Mouse (Mus musculus) left cerebral cortex, adult 2 months (tissue): ENCODE measurements around the gene Dcaf11. TPM values are rescaled to one million over a fixed set of nuclear protein-coding genes. Genes with fewer than 3 reads are reported as not detected.

Experiments
- DNase-seq, 2 experiments: peaks; one replicate each; pipeline ENCODE4 v3.0.0; 2021 to 2022; ENCODE audit warnings: low spot score in 2 of 2, mixed read lengths in 1 of 2; ENCODE audit errors: extremely low spot score in 1 of 2
- H3K27ac ChIP-seq: fragments of 200-600 bp; 2 replicates; pipeline ENCODE4 v1.8.1; 2022
- H3K4me3 ChIP-seq: fragments of 200-600 bp; 2 replicates; pipeline ENCODE4 v1.8.1; 2022
- CTCF ChIP-seq: fragments of 200-600 bp; IDR thresholded peaks from 2 replicates; pipeline ENCODE4 v1.8.1; 2022; ENCODE audit warnings: antibody characterized with exemption, mild to moderate bottlenecking, moderate library complexity
- intact Hi-C: fragments of 180-260 bp; cut with DNase I; formaldehyde crosslinking; loops from one replicate; pipeline ENCODE4 v1.15.1; 2025
- total RNA-seq, 2 experiments: library from RNA; stranded (reverse); gene quantifications; 2 replicates each; pipeline ENCODE4 v1.2.3; 2021

The Dcaf11 gene
- total RNA-seq, 2 experiments from 2014 or later = 76.8 to 80.8 TPM

DNA sequence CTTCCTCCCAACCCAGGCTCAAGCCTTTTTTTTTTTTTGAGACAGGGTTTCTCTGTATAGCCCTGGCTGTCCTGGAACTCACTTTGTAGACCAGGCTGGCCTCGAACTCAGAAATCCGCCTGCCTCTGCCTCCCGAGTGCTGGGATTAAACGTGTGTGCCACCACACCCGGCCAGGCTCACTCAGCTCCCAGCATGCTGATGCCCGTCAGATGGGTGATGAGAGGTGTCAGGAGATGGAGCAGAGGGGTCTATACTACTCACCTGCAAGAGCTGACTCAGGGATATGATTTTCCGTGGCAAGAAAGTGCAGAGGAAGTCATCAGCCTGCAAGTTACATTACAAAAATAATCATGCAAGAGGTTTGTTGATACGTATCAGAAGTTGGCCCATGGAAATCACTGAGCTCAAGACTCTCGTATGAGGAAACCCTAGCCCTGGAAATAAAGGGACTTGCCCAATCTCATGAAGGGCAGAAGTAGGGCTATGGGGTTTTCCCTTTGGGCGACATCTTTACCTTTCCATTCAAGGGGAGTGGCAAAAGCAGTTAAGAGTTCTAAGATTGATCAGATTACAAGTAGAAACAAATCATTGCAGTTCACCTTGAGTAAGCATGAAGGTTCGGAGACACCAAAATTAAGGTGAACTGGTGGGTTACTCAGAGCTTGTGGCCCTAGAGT is 30.1 kb downstream of the Dcaf11 start:
- H3K4me3 ChIP-seq = peak overlapping the region; percentile 91
- intact Hi-C loops = no loop called here
- DNase-seq = no peak
- TF ChIP-seq CTCF = no peak
- H3K27ac ChIP-seq = peak overlapping the region; percentile 73

DNA sequence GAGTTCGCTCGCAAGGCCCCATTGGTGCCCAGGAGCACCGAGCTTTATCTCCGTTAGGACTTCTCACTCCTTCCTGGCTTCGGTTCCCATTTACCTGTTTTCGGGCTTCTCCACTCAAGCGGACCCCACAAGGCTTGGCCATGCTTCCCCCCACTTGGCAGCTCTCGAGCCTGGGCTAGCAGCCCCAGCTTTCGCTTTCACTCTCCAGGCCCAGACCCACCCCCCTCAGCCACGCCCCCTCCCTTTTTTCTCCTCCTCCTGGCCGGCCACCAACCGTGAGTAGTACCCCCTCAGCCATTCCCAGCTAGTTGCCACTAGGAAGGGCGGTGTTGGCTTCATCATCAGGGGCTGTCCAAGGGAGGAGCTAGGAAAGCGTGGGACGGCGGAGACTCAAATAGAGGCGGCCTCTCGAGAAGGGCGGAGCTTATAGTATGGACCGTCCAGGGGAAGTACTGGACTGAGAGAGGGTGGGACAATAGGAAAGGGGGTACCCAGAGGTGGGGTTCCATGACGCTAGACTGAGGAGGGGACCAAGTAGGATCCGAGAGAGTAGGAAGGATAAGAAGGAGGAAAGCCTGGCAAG is 31.0 kb downstream of the Dcaf11 start, which contains the start of gene Psme2:
Psme2 (minus strand) TSS at position 366 of the 583 bp plus-strand sequence.
- no peak for TF ChIP-seq CTCF
- peak; percentile 86 to 88 for DNase-seq
- Histone ChIP-seq H3K27ac (peak within 1 kb of the TSS; percentile 94), H3K4me3 (peak within 1 kb of the TSS; percentile 91)
- intact Hi-C loops = loop anchor here (1.0 kb wide), 1 partner anchor 31 kb away; the partner anchor contains the start of genes A730061H03Rik and Dcaf11

DNA sequence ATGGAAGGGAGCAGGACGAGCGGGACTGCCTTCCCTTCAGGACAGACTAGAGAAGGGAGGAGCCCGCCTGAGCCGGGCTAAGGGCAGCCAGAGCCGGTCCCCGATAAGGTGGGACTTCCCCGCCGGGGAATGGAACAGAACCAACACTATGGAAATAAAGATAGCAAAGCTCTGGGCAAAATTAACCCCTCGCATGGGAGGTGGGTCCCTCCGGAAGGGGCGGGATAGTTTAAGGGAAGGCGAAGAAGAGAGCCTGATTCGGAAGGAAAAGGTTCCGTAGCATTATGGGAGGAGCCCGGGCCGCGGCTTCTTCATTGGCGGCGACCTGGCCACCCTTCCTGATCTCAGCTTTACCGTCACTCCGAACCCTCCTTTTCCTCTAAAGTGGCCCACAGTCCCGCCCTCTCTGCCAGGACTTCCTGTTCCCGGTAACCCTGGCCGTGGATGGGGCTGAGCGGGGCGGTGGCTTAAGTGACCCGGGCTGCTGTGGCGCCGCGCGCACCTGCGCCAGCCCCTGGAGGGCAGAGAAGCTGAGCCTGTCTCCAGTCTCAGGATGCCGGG is 31.6 kb downstream of the Dcaf11 start, which contains the start of gene Rnf31:
Rnf31 (plus strand) TSS at position 378 of the 561 bp plus-strand sequence.
- peak within 1 kb of the TSS; percentile 94 for H3K27ac ChIP-seq
- peak; percentile 89 to 90 for DNase-seq
- TF ChIP-seq CTCF = no peak
- intact Hi-C loops = loop anchor here (1.0 kb wide), 1 partner anchor 31 kb away; the partner anchor contains the start of genes A730061H03Rik and Dcaf11
- H3K4me3 ChIP-seq = peak within 1 kb of the TSS; percentile 91

DNA sequence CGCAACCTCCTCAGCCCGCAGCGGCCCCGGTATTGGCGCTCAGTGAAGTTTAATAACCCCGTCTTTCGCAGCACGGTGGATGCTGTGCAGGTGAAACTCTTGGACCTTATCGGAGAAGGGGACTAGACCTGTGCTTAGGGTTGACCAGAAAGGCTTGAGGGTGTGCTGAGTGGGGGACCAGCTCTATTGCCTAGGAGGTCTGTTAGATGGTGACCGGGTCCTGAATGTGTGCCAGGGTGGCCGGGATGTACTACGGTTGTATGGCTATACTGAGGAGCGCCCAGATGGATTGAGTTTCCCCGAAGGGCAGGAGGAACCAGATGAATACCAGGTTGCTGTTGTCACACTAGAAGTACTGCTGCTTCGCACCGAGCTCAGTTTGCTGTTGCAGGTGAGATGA is 32.4 kb downstream of the Dcaf11 start:
- intact Hi-C loops = no loop called here
- no peak for DNase-seq
- no peak for TF ChIP-seq CTCF
- H3K4me3 ChIP-seq = peak overlapping the region; percentile 91
- H3K27ac ChIP-seq = peak overlapping the region; percentile 79; the same call in 1 of the 2 replicates

DNA sequence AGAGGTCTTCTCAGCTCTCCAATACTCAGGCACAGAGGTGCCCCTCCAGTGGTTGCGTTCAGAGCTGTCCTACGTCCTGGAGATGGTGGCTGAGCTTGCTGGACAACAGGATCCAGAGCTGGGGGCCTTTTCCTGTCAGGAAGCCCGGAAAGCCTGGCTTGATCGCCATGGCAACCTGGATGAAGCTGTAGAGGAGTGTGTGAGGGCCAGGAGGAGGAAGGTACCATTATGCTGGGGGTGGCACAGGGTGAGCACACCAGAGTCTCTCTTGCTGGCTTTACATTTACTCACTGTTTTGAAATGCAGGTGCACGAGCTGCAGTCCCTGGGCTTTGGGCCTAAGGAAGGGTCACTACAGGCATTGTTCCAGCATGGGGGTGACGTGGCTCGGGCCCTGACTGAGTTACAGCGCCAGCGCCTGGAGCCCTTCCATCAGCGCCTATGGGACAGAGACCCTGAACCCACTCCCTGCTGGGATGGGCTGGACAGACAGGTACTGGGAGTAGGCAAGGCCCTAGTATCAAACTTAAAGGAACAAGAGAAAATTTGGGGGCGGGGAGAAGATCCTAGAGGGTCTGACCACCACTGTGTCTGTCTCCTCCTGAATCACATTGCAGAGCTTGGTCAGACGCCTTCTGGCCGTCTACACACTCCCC is 36.4 kb downstream of the Dcaf11 start:
- Histone ChIP-seq H3K4me3 (no peak overlapping the region), H3K27ac (no peak overlapping the region)
- intact Hi-C loops = no loop called here
- DNase-seq = no peak
- TF ChIP-seq CTCF = no peak

DNA sequence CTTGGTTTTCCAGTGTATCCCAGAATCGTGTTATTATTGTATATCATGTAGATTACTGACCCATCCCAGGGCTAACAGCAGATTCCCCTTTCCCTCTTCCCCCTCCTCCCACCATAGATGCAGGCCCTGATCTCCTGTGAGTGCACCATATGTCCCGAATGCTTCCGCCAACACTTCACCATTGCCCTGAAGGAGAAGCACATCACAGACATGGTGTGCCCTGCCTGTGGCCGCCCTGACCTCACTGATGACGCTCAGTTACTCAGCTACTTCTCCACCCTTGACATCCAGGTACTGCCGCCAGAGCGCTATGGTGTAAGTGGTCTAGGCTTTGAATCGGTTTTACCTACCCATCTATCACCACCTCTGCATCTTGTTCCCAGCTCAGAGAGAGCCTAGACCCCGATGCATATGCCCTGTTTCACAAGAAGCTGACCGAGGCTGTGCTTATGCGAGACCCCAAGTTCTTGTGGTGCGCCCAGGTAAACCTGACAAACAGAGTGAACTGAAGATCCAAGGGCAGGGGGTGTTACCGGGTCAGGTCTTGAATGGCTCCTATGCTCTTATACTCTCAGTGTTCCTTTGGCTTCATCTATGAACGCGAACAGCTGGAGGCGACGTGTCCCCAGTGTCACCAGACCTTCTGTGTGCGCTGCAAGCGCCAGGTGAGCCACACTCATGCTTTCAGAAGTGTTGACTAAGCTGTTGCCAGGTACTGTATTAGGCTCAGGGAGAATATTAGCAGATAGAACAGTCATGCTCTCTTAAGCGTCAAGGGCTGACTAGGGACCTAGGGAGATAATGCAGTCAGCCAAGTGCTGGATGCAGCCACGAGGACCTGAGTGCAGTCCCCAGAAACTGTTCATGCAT is 39.0 kb downstream of the Dcaf11 start:
- intact Hi-C loops = no loop called here
- no peak for TF ChIP-seq CTCF
- H3K27ac ChIP-seq = no peak overlapping the region

DNA sequence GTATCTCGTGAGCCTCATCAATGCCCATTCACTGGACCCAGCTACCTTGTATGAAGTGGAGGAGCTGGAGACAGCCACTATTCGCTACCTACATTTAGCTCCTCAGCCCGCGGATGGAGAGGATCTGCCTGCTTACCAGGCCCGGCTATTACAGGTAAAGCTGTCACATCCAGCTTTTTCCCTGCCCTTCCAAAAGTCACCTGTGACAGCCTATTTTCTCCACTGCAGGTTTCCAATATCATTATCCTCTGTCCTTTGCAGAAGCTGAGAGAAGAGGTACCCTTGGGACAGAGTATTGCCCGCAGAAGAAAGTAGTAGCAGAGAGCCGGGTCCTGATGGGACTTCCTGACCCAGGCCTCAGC is 43.4 kb downstream of the Dcaf11 start, which contains the start of gene Irf9:
Irf9 (plus strand) TSS at position 301 of the 362 bp plus-strand sequence.
- Histone ChIP-seq H3K4me3 (peak within 1 kb of the TSS; percentile 44), H3K27ac (peak within 1 kb of the TSS; percentile 78)
- intact Hi-C loops = no loop called here
- DNase-seq = no peak
- TF ChIP-seq CTCF = no peak

More for the DNA sequence above, 39.0 kb downstream of the Dcaf11 start:
- H3K4me3 ChIP-seq = no peak overlapping the region
- no peak for DNase-seq

DNA sequence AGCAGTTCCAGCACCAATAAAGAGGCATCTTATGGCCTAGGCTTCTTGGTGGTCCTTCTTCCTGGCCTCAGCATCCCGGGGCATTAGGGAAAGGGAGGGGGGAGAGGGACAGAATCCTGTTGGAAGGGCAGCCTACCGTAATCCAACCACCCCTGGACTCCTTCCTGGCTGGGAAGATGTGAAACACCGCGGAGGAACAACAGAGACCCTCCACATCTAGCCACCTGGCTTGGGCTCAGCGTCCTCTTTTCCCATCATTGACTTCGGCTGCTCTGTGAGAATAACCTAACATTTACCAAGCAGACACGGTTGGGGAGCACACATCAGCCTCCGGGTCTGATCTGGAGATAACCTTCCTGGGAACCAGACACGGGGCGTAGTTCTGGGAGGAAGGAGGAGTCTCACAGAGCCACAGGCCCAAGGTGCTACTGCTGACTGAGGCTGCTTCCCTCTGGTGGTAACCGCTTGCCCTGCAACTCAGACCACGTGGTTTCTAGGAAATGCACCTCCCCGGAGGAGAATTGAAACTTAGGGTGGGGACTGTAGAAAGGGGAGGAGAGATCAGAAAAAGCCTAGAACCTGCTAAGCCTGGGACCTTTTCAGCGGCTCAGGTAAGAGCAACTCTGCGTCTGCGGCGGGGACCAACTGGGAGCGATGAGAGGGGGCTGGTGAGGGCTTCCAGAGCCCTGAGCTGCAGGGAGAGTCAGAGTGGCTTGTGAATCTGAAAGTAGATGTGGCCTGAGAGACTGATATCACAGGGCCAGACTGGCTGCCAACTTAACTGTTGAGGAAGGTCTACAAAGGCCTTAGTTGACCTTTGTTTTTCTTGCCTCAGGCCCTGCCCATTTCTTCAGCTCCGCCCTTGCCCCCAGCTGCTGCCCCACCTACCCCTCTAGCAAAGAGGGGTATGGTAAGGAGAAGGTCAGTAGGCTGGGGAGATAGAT is 44.1 kb downstream of the Dcaf11 start:
- peak overlapping the region; percentile 44 for H3K4me3 ChIP-seq
- TF ChIP-seq CTCF = peak; percentile 92
- peak; percentile 82 to 86 for DNase-seq
- intact Hi-C loops = no loop called here
- H3K27ac ChIP-seq = peak overlapping the region; percentile 78

DNA sequence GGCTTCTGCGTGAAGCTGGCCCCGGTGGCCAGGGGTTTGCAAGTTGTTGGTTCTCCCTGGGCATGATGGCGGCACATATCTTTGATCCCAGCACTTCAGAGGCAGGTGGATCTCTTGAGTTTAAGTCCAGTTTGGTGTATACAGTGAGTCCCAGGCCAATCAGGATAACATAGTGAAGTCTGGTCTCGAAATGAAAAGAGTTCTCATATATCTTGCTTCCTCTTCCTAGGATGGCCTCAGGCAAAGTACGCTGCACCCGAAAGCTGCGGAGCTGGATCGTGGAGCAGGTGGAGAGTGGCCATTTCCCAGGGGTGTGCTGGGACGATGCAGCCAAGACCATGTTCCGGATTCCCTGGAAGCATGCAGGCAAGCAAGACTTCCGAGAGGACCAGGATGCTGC is 45.0 kb downstream of the Dcaf11 start:
- intact Hi-C loops = no loop called here
- Histone ChIP-seq H3K27ac (no peak overlapping the region), H3K4me3 (no peak overlapping the region)
- DNase-seq = no peak
- no peak for TF ChIP-seq CTCF
